Mouse (Mus musculus) gastrocnemius, postnatal 25 days (tissue): Measurements from ENCODE around the gene Ptprh. TPM values are rescaled to one million over a fixed set of nuclear protein-coding genes. Genes with fewer than 3 reads are reported as not detected.
"Not testable (repeated sequence)": the region's sequence is repeated elsewhere in the genome, so short reads cannot be mapped to it uniquely, and the experiment has no call there.

Experiments used
- DNase-seq: peaks from one replicate; pipeline ENCODE4 v3.0.0; 2022
- total RNA-seq, 2 experiments: library from RNA; stranded (reverse); gene quantifications; 1 replicate in 1 of 2; 2 replicates in 1 of 2; pipeline ENCODE4 v1.2.3; 2021

The Ptprh gene
- total RNA-seq, 2 experiments from 2014 or later, result not detected

GRCm38 (mm10) chr7:4602969-4603368 lies 872 bp downstream of the Ptprh start:
- no peak for DNase-seq

DNA sequence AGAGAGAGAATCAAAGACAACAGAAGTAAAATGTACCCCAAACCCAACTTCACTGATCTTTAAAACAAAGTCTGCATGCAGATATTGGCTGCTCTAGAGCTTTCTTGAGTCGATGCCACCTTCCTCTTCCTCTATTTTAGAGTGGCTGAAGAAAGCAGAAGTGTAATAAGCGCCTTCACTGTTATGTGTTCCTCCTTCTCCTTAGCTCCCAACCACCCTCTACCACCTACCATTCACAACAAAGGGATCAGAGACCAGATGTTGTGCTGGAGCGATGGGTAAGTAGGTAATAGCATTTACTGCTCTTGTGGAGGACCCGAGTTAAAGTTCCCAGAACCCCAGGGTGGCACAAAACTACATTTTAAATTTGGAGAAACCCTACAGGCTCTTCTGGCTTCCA lies 6.8 kb downstream of the Ptprh start:
- DNase-seq, result not testable (repeated sequence)

- not testable (repeated sequence) for DNase-seq
These were observed 22.4 kb downstream of the Ptprh start for GRCm38 (mm10) chr7:4581481-4581880.

GRCm38 (mm10) chr7:4572361-4572760 lies 31.5 kb downstream of the Ptprh start:
- DNase-seq, result not testable (repeated sequence)

DNA sequence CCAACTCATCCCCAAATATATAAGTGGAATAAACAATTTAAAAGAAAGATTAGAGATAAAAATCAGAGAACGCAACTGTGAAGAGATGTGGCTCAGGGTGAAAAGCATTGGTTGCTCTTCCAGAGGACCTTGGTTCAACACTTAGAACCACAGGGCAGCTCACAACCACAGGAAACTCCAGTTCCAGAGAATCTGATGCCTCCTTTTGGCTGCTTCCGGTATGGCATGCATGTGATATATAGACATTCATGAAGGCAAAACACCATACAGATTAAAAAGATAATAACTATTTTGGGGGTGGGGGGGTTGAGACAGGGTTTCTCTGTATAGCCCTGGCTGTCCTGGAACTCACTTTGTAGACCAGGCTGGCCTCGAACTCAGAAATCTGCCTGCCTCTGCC lies 41.2 kb downstream of the Ptprh start:
- DNase-seq, result no peak

GRCm38 (mm10) chr7:4557167-4557560 lies 46.7 kb downstream of the Ptprh start:
- DNase-seq, result no peak

- DNase-seq, result peak; percentile 30
These were observed 47.3 kb downstream of the Ptprh start for GRCm38 (mm10) chr7:4556256-4557166.

DNA sequence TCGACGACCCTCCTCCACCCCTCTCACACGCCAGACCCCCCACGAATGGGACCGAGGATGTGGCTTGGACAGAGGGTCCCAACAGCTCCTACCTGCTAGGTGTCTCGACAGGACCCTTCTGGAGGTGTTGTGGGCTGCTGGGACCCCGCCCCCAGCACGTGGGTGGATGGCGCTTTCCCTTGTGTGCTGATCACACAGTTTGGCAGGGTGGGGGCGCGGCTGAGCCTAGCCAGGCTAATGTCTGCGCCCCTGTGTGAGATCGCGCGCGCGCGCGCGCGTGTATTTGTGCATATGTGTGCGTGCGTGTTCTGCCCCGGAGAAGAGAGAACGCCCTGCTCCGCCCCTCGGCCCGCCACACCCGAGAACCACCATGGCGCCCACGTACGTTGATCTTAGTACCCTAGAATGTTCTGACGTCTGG lies 56.6 kb downstream of the Ptprh start, which contains the start of gene Syt5:
Gene Syt5, minus strand, starts transcription at position 321 of the 421 bp plus-strand sequence.
- no peak for DNase-seq

GRCm38 (mm10) chr7:4546591-4547131 lies 57.2 kb downstream of the Ptprh start:
- DNase-seq, result no peak

- no peak for DNase-seq
These were observed 57.8 kb downstream of the Ptprh start for GRCm38 (mm10) chr7:4546050-4546449.

- no peak for DNase-seq
These were observed 61.8 kb downstream of the Ptprh start for GRCm38 (mm10) chr7:4542013-4542412.

DNA sequence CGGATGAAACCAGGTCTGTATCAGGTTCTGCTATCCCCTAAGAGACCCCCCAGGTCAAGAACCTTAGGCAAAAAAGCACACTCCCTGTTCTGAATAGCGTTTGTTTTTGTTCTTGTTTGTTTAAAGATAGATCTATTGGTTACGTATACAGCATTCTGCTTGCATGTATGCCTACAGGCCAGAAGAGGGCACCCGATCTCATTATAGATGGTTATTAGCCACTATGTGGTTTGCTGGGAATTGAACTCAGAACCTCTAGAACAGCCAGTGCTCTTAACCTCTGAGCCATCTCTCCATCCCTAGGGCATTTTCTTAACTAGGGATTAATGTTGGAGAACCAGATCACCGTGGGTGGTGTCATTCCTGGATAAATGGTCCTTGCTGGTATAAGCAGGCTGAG lies 62.5 kb downstream of the Ptprh start:
- DNase-seq, result no peak

- no peak for DNase-seq
These were observed 64.8 kb downstream of the Ptprh start for GRCm38 (mm10) chr7:4539019-4539418.

GRCm38 (mm10) chr7:4537181-4537580 lies 66.7 kb downstream of the Ptprh start:
- DNase-seq, result no peak

DNA sequence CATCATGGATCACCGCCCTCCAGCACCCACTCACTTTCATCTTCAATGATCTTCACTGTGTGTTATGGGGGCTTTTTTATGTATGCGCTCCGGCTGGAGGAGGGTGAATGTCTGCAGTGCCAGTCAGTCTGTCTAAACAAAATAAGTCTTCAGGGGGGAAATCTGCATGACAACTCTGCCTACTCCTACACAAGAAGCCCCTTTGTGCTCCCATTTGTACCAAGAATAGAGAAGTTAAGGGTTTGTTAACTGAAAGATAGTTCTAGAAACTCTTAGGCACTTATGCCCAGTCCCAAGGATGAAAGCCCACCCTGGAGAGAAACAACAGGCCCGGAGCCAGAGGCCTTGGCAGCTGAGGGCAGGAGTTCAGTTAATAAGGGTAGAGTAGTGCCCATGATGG lies 67.5 kb downstream of the Ptprh start:
- DNase-seq, result no peak

DNA sequence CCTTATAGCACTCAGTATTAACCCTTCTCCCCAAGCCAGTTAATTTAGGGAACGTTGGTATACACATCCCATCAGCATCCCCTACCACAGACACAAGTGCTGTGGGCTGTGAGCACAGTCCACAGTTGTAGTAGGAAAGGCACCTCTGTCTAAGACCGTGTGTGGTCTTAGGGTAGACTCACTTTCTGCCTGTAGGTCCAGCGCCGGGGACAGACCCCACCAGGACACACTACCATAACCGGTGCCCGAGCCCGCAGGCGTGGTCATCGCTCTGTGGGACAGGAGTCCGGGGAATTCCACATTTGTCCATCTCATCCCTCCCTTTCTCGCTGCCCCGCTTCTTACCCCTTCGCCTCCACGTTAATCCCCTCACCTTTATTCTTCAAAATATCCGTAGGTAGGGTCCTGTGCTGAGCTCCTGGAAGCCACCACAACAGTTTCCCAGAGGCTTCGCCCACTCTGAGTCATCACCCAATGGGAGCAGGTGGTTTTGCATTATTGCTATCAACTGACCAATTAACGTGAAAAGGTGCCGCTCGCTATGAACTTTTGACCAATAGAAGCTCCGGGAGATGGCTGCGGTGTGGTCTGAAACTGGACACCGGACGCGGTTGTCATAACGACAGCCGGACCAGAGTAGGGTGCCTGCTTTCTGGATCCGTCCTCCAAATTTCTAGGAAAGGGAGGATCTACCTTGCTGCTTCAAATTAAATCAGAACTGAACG lies 71.7 kb downstream of the Ptprh start, which contains the start of gene Dnaaf3:
Gene Dnaaf3, minus strand, starts transcription at position 449 of the 725 bp plus-strand sequence.
- DNase-seq, result peak; percentile 67

- not testable (repeated sequence) for DNase-seq
These were observed 73.7 kb downstream of the Ptprh start for GRCm38 (mm10) chr7:4530166-4530565.

- no peak for DNase-seq
These were observed 76.5 kb downstream of the Ptprh start for GRCm38 (mm10) chr7:4527302-4527689.

DNA sequence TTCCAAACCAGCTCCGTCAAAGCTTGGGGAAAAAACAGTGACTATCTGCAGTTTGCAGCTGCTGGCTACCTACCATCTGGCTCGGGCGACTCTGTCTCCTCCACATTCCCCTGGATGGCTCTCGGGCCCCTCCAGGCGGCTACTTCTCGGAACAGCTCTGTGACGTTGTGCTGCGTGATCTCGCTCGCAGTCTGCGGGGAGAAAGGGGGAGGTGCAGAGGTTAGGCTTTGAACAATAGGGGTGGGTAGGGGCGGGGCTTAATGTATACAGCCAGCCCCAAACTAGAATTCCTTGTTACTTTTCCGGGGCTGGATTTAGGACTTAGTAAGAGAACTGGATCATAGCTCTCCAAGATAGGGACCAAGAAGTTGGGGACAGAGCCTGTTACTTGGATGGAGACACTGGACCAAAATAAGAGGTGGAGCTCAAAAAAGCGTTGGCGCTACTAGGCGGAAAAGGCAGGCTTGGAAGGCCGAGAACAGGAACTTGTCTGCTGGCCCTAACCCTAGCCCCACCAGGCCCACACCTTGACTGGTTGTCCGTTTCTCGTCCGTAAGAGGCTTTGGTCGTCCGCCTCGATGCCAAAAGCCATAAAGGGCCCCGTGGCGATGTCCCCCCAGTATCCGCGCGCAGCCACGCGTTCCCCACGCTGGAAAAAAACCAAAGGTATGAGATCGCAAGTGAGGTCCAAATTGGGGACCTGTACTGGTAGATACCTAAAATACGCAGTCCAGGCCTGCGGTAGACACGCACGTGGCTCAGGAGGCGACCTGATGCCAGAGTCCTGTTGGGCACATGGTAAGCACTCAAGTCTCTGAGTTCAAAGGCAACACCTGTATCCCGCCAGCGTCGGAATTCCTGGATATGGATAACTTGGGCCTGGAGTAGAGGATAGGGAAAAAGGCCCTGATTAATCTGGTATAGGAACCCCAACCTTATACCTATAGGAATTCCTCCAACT lies 77.2 kb downstream of the Ptprh start:
- peak; percentile 69 for DNase-seq

DNA sequence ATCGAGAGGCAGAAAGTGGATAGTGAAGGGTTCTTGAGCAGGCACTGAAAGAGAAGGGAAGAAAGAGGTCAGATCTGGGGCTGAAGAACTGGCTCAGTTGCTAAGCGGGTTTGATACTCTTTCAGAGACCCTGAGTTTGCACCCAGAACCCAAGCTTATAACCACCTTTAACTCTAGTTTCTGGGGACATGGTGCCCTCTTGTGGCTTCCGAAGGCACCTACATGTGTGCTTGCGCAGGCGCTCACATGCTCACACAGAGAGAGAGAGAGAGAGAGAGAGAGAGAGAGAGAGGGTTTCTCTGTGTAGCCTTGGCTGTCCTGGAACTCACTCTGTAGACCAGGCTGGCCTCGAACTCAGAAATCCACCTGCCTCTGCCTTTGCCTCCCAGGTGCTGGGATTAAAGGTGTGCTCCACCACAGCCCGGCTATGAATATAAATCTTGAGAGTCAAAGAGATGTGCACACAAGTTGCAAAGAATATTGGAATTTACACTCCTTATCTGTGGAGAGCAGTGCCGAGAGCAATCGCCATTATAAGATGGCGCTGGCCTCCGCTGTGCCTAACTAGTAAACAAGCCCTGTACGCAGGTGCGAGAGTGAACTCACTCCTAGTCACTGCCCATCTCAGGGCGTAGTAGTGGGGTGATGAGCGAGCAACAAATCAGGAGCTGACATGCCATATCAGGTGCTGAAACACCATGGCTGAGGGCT lies 79.5 kb downstream of the Ptprh start, which contains the start of gene Tnni3:
Gene Tnni3, minus strand, starts transcription at position 18 of the 711 bp plus-strand sequence.
- not testable (repeated sequence) for DNase-seq
